Mouse (Mus musculus) spleen, adult 2 months (tissue): ENCODE data around the gene Prr7.

ENCODE experiments used
- CTCF ChIP-seq: fragments of 200-500 bp; IDR thresholded peaks from 2 replicates; pipeline ENCODE4 v1.5.1; 2011; ENCODE audit warnings: mild to moderate bottlenecking, inconsistent platforms; ENCODE audit not compliant: insufficient read depth, insufficient read length, insufficient replicate concordance; ENCODE audit errors: extremely low read depth
- POLR2A ChIP-seq: fragments of 200-500 bp; IDR thresholded peaks from 2 replicates; pipeline ENCODE4 v1.6.1; 2011; ENCODE audit warnings: low read depth, low read length, inconsistent platforms

GRCm38 (mm10) chr13:55479929-55480328 lies 15.9 kb downstream of the Prr7 start:
- TF ChIP-seq CTCF = no peak
- TF ChIP-seq POLR2A = no peak
